Mouse (Mus musculus): ENCODE measurements around the gene Il4i1. TPM values are rescaled to one million over a fixed set of nuclear protein-coding genes. Genes with fewer than 3 reads are reported as not detected.

Il4i1 gene
- polyA plus RNA-seq, 1 experiment from 2014 or later, result 1.9 TPM

- TF ChIP-seq EP300 (IDR thresholded peaks at IDR 0.05) (no peak), CTCF (IDR thresholded peaks at IDR 0.05) (no peak)
- Histone ChIP-seq H3K36me3 (ENCODE audit: insufficient read depth, low read length) (no peaks in the 10 kb centered on the region; the same call in 1 of the 2 replicates), H3K9me3 (ENCODE audit: low read length) (no peaks in the 10 kb centered on the region), H3K4me2 (replicated peaks; ENCODE audit: low read depth, low read length) (peak within 1 kb of the TSS; percentile 82), H3K4me3 (ENCODE audit: low read depth, low read length) (peak within 1 kb of the TSS; percentile 90), H3K9ac (replicated peaks; ENCODE audit: low read depth) (peak within 1 kb of the TSS; percentile 82), H3K27ac (ENCODE audit: low read length) (peak within 1 kb of the TSS; percentile 96), H3K4me1 (ENCODE audit: insufficient read depth, low read depth, low read length) (peaks cover 18% of the 10 kb centered on the region; the same call in 1 of the 2 replicates), H3K27me3 (replicated peaks; ENCODE audit: insufficient read depth, low read length) (no peaks in the 10 kb centered on the region)
- ATAC-seq (peak; percentile 18), DNase-seq (ENCODE audit: low spot score) (peak; percentile 67)
- WGBS, result 2% methylated on average over 32 of the region's 57 CpGs
Measured at GRCm38 (mm10) chr7:44816470-44817021, 359 bp downstream of the Il4i1 start, which contains the start of gene Atf5. Atf5 (minus strand) TSS chr7:44816658.

GRCm38 (mm10) chr7:44817441-44817840 lies 1.3 kb downstream of the Il4i1 start:
- DNase-seq (ENCODE audit: low spot score), result peak; percentile 4
- 15% methylated on average over 3 of the region's 3 CpGs for WGBS
- peak overlapping the region; percentile 82 for H3K4me2 ChIP-seq (replicated peaks; ENCODE audit: low read depth, low read length)
- peaks cover 18% of the 10 kb centered on the region; the same call in 1 of the 2 replicates for H3K4me1 ChIP-seq (ENCODE audit: insufficient read depth, low read depth, low read length)
- no peaks in the 10 kb centered on the region for H3K9me3 ChIP-seq (ENCODE audit: low read length)
- peak overlapping the region; percentile 90 for H3K4me3 ChIP-seq (ENCODE audit: low read depth, low read length)
- H3K27me3 ChIP-seq (replicated peaks; ENCODE audit: insufficient read depth, low read length), result no peaks in the 10 kb centered on the region
- TF ChIP-seq CTCF (IDR thresholded peaks at IDR 0.05) (no peak), EP300 (IDR thresholded peaks at IDR 0.05) (no peak)
- H3K36me3 ChIP-seq (ENCODE audit: insufficient read depth, low read length), result no peaks in the 10 kb centered on the region
- H3K9ac ChIP-seq (replicated peaks; ENCODE audit: low read depth), result peak overlapping the region; percentile 82
- H3K27ac ChIP-seq (ENCODE audit: low read length), result peak overlapping the region; percentile 96; the same call in 1 of the 2 replicates
- no peak for ATAC-seq

GRCm38 (mm10) chr7:44818164-44818563 lies 2.0 kb downstream of the Il4i1 start:
- ATAC-seq, result no peak
- H3K9ac ChIP-seq (replicated peaks; ENCODE audit: low read depth), result no peak overlapping the region
- no peaks in the 10 kb centered on the region for H3K27me3 ChIP-seq (replicated peaks; ENCODE audit: insufficient read depth, low read length)
- H3K27ac ChIP-seq (ENCODE audit: low read length), result no peak overlapping the region
- peaks cover 18% of the 10 kb centered on the region; the same call in 1 of the 2 replicates for H3K4me1 ChIP-seq (ENCODE audit: insufficient read depth, low read depth, low read length)
- WGBS, result 24% methylated on average over 2 of the region's 2 CpGs
- H3K9me3 ChIP-seq (ENCODE audit: low read length), result no peaks in the 10 kb centered on the region
- H3K4me3 ChIP-seq (ENCODE audit: low read depth, low read length), result no peak overlapping the region
- H3K4me2 ChIP-seq (replicated peaks; ENCODE audit: low read depth, low read length), result peak overlapping the region; percentile 82; the same call in 1 of the 2 replicates
- no peaks in the 10 kb centered on the region for H3K36me3 ChIP-seq (ENCODE audit: insufficient read depth, low read length)
- peak; percentile 62 for TF ChIP-seq CTCF (IDR thresholded peaks at IDR 0.05)
- no peak for TF ChIP-seq EP300 (IDR thresholded peaks at IDR 0.05)
- peak; percentile 59 for DNase-seq (ENCODE audit: low spot score)

- no peaks in the 10 kb centered on the region for H3K9me3 ChIP-seq (ENCODE audit: low read length)
- no peak for TF ChIP-seq EP300 (IDR thresholded peaks at IDR 0.05)
- TF ChIP-seq CTCF (IDR thresholded peaks at IDR 0.05), result no peak
- DNase-seq (ENCODE audit: low spot score) (no peak), ATAC-seq (no peak)
- no peaks in the 10 kb centered on the region for H3K27me3 ChIP-seq (replicated peaks; ENCODE audit: insufficient read depth, low read length)
- H3K4me2 ChIP-seq (replicated peaks; ENCODE audit: low read depth, low read length), result 0 out of 2 replicates have a peak overlapping the region, but pooled peaks have one; percentile 17
- 35% methylated on average over 6 of the region's 6 CpGs for WGBS
- no peak overlapping the region; the same call in 1 of the 2 replicates for H3K27ac ChIP-seq (ENCODE audit: low read length)
- H3K36me3 ChIP-seq (ENCODE audit: insufficient read depth, low read length), result no peaks in the 10 kb centered on the region
- peaks cover 18% of the 10 kb centered on the region; the same call in 1 of the 2 replicates for H3K4me1 ChIP-seq (ENCODE audit: insufficient read depth, low read depth, low read length)
- H3K4me3 ChIP-seq (ENCODE audit: low read depth, low read length), result no peak overlapping the region; the same call in 1 of the 2 replicates
- H3K9ac ChIP-seq (replicated peaks; ENCODE audit: low read depth), result no peak overlapping the region
Measured at GRCm38 (mm10) chr7:44818751-44819235, 2.6 kb downstream of the Il4i1 start.

- Histone ChIP-seq H3K4me1 (ENCODE audit: insufficient read depth, low read depth, low read length) (peaks cover 18% of the 10 kb centered on the region; the same call in 1 of the 2 replicates), H3K4me3 (ENCODE audit: low read depth, low read length) (no peak overlapping the region), H3K9me3 (ENCODE audit: low read length) (no peaks in the 10 kb centered on the region), H3K36me3 (ENCODE audit: insufficient read depth, low read length) (no peaks in the 10 kb centered on the region), H3K27ac (ENCODE audit: low read length) (no peak overlapping the region; the same call in 1 of the 2 replicates), H3K9ac (replicated peaks; ENCODE audit: low read depth) (no peak overlapping the region; the same call in 1 of the 2 replicates), H3K27me3 (replicated peaks; ENCODE audit: insufficient read depth, low read length) (no peaks in the 10 kb centered on the region), H3K4me2 (replicated peaks; ENCODE audit: low read depth, low read length) (no peak overlapping the region)
- no peak for ATAC-seq
- TF ChIP-seq CTCF (IDR thresholded peaks at IDR 0.05) (no peak), EP300 (IDR thresholded peaks at IDR 0.05) (no peak)
- no peak for DNase-seq (ENCODE audit: low spot score)
- WGBS, result 87% methylated on average over 2 of the region's 2 CpGs
Measured at GRCm38 (mm10) chr7:44819391-44819790, 3.2 kb downstream of the Il4i1 start.

- Histone ChIP-seq H3K9me3 (ENCODE audit: low read length) (no peaks in the 10 kb centered on the region), H3K9ac (replicated peaks; ENCODE audit: low read depth) (no peak overlapping the region), H3K4me3 (ENCODE audit: low read depth, low read length) (no peak overlapping the region), H3K4me2 (replicated peaks; ENCODE audit: low read depth, low read length) (no peak overlapping the region), H3K36me3 (ENCODE audit: insufficient read depth, low read length) (no peaks in the 10 kb centered on the region), H3K27me3 (replicated peaks; ENCODE audit: insufficient read depth, low read length) (no peaks in the 10 kb centered on the region), H3K4me1 (ENCODE audit: insufficient read depth, low read depth, low read length) (peaks cover 18% of the 10 kb centered on the region; the same call in 1 of the 2 replicates), H3K27ac (ENCODE audit: low read length) (no peak overlapping the region)
- WGBS, result 46% methylated on average over 4 of the region's 5 CpGs
- no peak for ATAC-seq
- TF ChIP-seq EP300 (IDR thresholded peaks at IDR 0.05) (no peak), CTCF (IDR thresholded peaks at IDR 0.05) (no peak)
- DNase-seq (ENCODE audit: low spot score), result no peak
Measured at GRCm38 (mm10) chr7:44819863-44820262, 3.7 kb downstream of the Il4i1 start.
